Mouse (Mus musculus): ENCODE results near the gene Fam163b.

- TF ChIP-seq GATA1 (IDR thresholded peaks at IDR 0.05; ENCODE audit: low read length) (no peak), TAL1 (IDR thresholded peaks at IDR 0.05; ENCODE audit: low read length) (no peak)
These were observed 20.5 kb downstream of the Fam163b start for GRCm38 (mm10) chr2:27121626-27122355.
